Mouse (Mus musculus): ENCODE data around the gene Mpped2.

DNA sequence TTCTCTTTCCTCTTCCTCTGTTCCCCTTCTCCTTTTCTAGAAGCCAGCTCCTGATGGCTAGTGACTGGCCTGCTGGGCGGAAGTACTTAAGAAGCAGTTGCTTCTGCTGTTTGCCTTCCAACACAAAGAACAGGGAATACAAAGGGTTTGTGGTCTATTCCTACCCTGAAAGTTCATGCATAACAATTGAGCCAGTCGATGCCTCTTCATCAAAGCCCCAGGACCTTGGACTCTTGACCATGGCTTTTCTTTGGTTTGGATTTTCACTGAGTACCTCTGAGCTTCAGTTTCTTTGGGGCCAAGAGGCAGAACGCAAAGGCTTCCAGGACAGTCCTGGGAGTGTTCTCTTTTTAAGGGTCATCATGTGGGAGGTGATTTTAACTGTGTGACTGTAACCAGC is 57.8 kb downstream of the Mpped2 start:
- no peak for TF ChIP-seq CTCF (IDR thresholded peaks at IDR 0.05; ENCODE audit: low read depth)
- no peak for TF ChIP-seq EP300 (IDR thresholded peaks at IDR 0.05; ENCODE audit: low read depth)
